Mouse (Mus musculus) mouse trophoblast stem cell (cell line): ENCODE data around the gene Ccl7.

ENCODE experiments used
- in situ Hi-C, 2 experiments: fragments of 300-500 bp; cut with MseI, MboI; formaldehyde crosslinking; loops; 2 replicates in 1 of 2; 3 replicates in 1 of 2; pipeline ENCODE4 v1.15.1; 2025

The Ccl7 gene

DNA sequence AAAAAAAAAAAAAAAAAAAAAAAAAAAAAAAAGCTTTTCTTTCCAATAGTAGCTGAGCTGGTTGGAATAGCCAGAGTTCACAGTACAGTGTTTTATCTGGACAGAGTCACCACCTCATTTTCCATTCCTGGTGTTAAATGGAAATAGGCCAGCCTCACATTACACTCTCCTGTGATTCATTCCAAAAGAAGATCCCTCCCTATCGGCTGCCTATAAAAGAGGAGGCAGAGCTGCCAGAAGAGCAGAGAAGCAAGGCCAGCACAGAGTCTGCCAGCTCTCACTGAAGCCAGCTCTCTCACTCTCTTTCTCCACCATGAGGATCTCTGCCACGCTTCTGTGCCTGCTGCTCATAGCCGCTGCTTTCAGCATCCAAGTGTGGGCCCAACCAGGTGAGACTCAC lies at the start of gene Ccl7:
Gene Ccl7 (plus strand): TSS at position 242 of the 400 bp plus-strand sequence.
- in situ Hi-C loops = loop anchor here (5.0 kb wide), 2 partner anchors 48 to 132 kb away; no protein-coding TSS in a partner anchor

DNA sequence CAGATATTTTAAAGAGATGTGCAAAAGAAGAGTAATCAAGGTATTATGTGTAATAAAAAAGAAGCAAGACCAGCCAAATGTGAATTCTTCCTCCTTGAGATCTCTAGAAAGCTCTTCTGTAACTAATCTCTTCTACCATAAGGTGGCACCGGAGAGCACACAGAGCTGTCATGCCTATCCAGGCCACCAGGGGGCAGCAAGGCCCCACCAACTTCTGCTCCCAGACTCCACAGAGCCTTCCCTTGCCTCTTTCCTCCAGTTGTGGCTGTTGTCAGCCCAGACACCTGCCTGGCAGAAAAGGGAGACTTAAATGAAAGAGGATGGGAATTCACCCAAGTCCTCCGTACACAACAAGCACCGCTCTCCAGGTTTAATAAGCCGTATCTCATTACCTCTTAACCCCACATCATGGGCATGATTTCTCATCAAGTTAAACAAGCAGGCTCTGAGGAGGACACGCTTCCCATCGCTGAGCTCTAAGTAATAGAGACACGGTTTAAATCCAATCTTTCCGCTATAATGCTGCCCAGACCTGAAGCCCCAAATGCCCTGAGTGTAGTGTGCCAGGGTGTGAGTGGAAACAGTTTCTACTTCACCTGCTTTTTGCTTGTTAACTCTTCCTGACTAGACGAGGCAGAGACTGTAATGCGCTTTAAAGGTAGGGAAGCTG lies 49.2 kb upstream of the Ccl7 start:
- in situ Hi-C loops = loop anchor here (5.0 kb wide), 2 partner anchors 51 to 181 kb away; partner anchors contain the start of gene Ccl7 (in 2 of the 2)

DNA sequence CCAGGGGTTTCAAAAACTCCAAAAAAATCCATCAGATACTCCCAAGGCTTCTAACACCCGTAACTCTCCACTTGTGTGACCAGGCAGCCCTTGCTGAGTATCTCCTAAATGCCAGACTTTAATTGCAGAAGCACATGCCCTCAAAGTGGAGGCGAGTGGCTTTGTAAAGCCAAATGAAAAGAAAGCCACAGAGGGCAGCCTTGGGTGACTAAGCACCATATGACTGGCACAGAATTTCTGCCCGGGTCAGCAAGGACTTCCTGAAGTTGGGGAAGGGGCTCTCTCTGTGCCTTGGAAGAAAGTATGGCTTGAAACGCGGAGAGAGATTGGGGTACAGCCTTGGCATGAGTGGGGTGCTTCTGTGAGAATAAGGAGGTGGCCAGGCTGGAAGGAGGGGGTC lies 48.4 kb upstream of the Ccl7 start:
- in situ Hi-C loops = loop anchor here (5.0 kb wide), 2 partner anchors 50 to 180 kb away; partner anchors contain the start of gene Ccl7 (in 2 of the 2)

DNA sequence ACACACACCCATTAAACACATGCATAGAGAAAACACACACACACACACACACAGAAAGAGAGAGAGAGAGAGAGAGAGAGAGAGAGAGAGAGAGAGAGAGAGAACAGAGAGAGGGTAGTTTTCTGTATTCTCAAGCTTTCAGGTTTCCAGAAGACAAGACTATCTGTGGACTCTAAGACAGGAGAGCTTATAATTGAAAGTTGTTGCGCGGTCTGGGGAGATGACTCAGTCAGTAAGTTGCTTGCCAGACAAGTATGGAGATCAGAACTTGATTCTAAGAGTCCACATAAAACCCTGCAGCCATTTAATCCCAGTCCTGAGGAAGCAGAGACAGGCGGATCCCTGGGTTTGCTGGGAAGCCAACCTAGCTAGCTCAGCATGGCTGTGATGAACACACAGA lies 46.9 kb upstream of the Ccl7 start:
- in situ Hi-C loops = loop anchor here (5.0 kb wide), 2 partner anchors 49 to 179 kb away; partner anchors contain the start of gene Ccl7 (in 2 of the 2)

GRCm38 (mm10) chr11:81999469-81999868 lies 46.0 kb upstream of the Ccl7 start:
- in situ Hi-C loops = loop anchor here (5.0 kb wide), 2 partner anchors 48 to 178 kb away; partner anchors contain the start of gene Ccl7 (in 2 of the 2)

- in situ Hi-C loops = no loop called here
These were observed 44.9 kb upstream of the Ccl7 start for GRCm38 (mm10) chr11:82000581-82000980.

DNA sequence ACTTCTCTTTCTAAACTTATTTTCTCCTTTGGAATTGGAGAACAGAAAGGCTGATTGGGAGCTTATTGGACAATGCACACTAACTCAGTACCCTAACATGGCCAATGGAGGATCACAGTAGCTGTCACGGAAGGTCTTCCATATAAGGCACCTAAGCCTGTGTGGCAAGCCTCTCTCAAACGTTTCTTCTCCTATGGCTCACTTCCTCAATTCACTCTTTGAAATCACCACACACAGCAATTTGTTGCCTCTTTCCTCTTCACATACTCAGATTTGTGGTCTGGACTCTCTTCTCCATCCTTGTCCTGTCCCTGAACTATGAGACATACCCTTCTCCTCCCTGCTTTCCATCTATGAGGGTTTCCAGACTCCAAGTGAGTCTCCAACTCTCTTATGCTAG lies 40.7 kb upstream of the Ccl7 start:
- in situ Hi-C loops = no loop called here

GRCm38 (mm10) chr11:82006796-82007423 lies 38.6 kb upstream of the Ccl7 start:
- in situ Hi-C loops = no loop called here

DNA sequence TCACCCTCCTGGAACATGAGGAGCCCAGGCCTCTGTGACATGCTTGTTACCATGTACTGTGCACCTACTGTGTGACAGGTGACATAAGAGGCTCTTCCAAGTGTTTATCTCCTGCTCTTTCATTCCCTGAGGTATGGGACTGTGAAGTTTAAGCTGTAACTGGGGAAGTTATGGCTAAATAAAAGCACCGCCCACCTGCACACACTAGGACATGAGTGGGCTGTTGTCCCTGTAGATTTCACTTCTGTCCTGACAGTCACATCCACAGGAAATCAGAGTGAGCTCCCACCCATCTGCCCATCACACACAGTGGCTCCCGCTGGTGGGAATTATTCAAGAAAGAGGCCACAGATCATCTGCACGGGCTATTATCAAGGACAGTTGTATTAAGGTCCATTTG lies 35.4 kb upstream of the Ccl7 start:
- in situ Hi-C loops = no loop called here

DNA sequence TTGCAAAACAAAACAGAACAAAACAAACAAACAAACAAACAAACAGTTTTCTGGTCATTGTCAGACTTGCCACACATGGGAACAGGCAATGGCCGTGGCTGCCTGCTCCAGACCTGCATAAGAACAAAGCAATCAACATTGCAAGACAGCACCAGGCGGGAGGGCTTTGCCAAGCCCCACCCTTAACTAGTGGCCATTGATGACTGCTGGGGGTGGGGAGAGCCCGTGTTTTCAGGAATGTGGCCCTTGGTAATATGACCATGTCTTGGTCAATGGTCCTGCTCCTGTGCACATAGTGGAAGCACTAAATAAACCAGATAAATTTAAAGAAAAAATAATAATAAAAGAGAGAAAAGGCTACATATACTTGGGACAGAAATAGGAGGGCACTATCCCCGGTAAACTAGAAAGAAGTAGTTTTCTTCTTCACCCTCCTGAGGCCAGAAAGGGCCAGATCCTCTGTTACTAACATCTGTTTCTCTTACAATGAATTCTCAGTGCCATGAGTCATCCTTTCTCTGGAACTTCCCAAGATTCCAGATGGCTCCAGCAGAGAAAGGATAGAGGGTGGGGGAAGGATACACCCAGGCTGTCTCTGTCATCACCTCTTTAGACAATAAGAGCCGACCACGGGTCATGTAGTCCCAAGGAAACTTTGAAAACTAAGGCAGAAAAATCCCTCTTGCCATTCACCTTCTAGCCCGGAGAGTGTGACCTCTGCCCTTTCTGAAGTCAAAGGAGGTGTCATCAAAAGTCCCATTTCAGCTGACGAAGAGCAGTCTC lies 33.9 kb upstream of the Ccl7 start:
- in situ Hi-C loops = no loop called here

DNA sequence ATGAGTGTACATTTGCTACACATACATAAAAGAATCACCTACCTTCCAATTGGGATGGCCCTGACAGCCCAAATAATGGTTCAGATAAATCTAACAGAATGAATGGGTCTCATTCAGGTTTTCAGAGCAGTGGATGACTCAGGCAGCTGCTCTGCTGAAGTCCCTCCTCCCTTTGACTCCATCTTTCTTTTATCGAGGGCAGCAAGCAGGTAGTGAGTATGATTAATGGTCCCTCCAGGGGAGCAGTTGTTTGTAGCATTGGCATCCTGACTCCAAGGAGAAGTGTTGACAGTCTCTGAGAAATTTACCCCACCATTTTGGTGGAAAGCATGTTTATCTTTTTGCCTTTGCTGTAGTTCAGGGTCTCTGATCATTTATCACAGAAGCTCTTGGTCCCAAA lies 31.8 kb upstream of the Ccl7 start:
- in situ Hi-C loops = no loop called here

- in situ Hi-C loops = no loop called here
These were observed 30.4 kb upstream of the Ccl7 start for GRCm38 (mm10) chr11:82015066-82015465.

- in situ Hi-C loops = no loop called here
These were observed 29.2 kb upstream of the Ccl7 start for GRCm38 (mm10) chr11:82016181-82016780.

GRCm38 (mm10) chr11:82019389-82019788 lies 26.1 kb upstream of the Ccl7 start:
- in situ Hi-C loops = no loop called here

GRCm38 (mm10) chr11:82019793-82020192 lies 25.7 kb upstream of the Ccl7 start:
- in situ Hi-C loops = no loop called here

DNA sequence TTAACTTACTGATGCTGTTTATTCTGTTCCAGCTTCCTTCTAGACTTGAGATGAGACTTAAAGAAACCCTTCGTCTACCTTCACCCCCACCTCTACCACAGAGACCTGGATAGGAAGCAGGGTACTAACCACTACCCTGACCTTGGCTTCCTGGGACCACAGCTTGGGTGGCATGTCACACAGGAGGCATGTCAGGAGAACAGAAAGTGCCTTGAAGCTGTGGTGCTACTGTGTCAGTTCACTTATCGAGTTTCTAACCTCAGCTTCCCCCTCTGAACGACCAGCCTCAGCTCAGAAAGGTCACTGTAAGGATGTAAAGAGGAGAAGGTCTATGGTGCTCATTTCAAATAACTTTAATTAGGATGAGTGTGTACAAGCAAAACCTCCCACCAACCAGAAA lies 24.1 kb upstream of the Ccl7 start:
- in situ Hi-C loops = no loop called here

DNA sequence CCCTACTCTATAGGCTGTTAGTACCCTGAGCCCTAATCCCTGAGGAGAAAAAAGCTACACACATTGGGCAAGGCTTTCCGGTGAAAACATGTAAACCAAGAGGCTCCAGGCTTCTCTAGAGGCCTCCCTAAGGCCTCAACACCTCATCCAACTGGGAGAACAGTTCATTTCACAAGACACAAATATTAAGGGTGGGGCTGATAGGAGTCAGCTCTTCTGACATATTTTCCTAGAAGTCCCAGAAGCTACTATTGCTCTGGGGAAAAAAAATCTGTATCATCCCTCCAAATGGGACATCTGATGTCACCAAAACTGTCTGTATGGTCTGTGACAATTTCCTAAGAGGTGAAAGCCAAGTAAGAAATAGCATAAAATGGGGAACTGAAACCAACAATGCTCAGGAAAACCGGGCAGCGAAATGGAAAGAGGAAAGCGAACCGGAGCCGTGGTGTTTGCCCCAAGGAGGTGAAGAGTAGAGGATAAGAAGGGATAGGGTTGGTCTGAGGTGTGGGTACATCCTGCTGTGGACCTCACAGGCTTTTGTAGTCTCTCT lies 22.9 kb upstream of the Ccl7 start:
- in situ Hi-C loops = no loop called here

DNA sequence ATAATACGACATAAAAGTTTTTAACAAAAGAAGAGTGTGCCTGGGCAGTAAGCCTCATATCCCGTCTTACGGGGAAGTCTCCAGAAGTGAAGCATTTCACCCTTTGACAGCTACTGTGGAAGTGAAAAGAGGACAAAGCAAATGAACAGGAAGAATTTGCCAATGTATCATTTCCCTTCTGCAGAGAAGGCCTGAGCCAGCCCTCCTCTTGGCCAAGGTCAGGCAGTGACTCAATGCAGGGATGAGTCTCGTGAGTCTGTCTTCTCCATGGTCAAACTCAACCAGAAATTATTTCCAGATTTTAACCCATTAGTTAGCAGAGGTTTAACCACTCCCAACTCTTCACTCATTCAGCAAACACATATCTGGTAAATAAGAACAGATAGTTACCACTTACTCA lies 21.7 kb upstream of the Ccl7 start:
- in situ Hi-C loops = no loop called here

DNA sequence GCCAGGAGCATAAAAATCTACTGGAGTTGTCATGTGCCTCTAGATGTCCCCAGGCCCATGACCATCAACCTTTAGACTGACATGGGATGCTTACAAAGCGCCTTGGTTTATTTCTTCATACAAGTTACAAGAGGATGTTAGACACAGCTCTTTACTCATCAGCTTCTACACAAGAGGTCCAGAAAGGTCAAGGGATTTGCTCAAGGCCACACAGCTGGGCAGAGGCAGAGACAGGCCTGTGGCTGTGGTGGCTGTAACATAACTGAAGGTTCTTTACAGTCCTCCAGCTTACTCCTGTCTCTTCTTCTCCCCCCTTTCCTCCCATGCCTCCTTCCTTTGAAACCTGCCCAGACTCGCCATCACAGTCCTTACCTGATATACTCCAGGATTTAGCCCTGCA lies 15.3 kb upstream of the Ccl7 start:
- in situ Hi-C loops = no loop called here

DNA sequence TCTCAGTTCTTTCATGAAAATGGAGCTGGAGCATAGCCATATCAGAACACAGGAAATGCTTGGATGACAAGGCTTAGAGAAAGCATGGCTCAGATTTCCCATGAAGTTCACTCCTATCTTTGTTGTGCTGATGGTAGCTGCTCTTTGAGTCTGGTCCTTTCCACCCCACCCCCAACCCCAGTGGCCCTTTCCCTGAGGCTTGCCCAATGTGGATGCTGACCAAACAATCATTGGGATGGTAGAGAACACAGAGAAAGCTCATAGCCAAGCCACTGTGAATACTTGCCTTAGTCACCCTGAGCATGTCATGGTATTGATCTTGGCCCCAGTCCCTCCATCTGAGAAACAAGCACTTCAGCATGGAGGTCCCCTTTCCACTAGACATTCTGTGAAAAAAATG lies 13.4 kb upstream of the Ccl7 start:
- in situ Hi-C loops = no loop called here

DNA sequence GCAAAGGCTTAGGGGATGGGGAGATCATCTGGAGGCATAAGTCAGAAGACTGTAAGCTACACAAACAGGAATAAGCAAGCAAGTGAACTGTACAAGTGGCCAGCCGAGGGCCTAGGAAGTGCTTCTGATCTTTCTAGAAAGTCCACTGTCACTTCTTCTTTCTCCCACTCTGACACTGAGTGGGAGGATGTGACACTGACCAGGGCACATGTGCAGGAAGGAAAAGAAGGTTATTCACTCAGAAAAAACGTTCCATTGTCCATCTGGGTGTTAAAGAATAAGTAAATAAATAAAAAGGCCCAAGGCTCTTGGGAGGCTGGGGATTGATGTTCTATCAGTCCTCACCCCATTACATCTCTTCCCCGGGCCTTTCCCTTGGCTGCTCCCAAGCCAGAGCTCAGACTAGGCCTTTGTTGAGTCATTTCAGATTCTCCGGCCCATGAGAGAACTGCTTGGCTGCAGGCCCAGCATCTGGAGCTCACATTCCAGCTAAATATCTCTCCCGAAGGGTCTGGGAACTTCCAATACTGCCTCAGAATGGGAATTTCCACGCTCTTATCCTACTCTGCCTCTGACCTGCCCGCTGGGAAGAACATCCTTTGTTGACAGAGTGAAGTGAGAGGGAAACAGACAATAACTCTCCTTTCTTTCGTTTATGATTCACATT lies 12.7 kb upstream of the Ccl7 start:
- in situ Hi-C loops = no loop called here
